Mouse (Mus musculus) myocyte (in vitro differentiated cells): ENCODE measurements around the gene Fam171a2.

Experiments
- MAX ChIP-seq: IDR thresholded peaks from one replicate; pipeline ENCODE4 v1.6.1; 2011; ENCODE audit warnings: low read depth, mild to moderate bottlenecking, control low read depth
- MYOG ChIP-seq, 3 experiments: IDR thresholded peaks; one replicate each; pipeline ENCODE4 v1.6.1; 2011; ENCODE audit warnings: control low read depth in 2 of 3, low read depth in 2 of 3, mild to moderate bottlenecking in 2 of 3; ENCODE audit not compliant: insufficient read length in 2 of 3, control insufficient read depth in 1 of 3, insufficient read depth in 1 of 3
- POLR2A ChIP-seq: IDR thresholded peaks from one replicate; pipeline ENCODE4 v1.6.1; 2011; ENCODE audit warnings: low read depth, mild to moderate bottlenecking, control low read depth, moderate library complexity; ENCODE audit not compliant: insufficient read length
- USF1 ChIP-seq: IDR thresholded peaks from one replicate; pipeline ENCODE4 v1.6.1; 2011; ENCODE audit warnings: low read depth, mild to moderate bottlenecking, control low read depth, moderate library complexity

DNA sequence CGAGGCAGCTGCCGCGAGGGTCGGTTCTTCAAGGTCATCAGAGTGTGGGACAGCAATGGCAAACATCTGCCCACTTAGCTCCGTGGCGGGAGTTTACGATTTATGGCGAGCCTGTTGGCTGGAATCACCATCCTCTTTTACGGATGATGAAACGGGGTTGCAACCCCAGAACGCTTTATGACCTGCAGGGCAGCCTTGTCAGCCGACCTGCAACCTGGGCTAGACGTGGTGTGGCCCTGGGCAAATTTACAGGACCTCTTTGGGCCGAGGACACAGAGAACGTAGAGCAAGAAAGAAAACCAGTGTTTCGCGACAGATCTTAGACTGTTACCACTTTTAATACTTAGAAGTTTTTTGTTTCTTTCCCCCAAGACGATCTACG is 39.7 kb downstream of the Fam171a2 start, which contains the start of gene Slc25a39:
- peak; percentile 7 for TF ChIP-seq MAX
- no peak for TF ChIP-seq MYOG (IDR thresholded peaks at IDR 0.05; ENCODE audit: control insufficient read depth in 1 of 3, insufficient read depth in 1 of 3, insufficient read length in 2 of 3, low read depth in 2 of 3)
- no peak for TF ChIP-seq POLR2A
- no peak for TF ChIP-seq USF1
